Mouse (Mus musculus): ENCODE measurements at regions not wholly inside any gene's neighbourhood (a gene's known extent, or its start where the extent isn't known, plus 50 kb on each side); places are given as distances from the start of the nearest gene placed in this dataset.

GRCm38 (mm10) chr5:119944371-119944770 lies 111.9 kb downstream of the Tbx5 start:
- no peak for TF ChIP-seq CTCF (IDR thresholded peaks at IDR 0.05; ENCODE audit: low read depth)
- ATAC-seq (replicated peaks; ENCODE audit: low FRiP score, low read depth): no peak
- no peaks in the 10 kb centered on the region for H3K36me3 ChIP-seq (ENCODE audit: insufficient read depth, low read length)
- WGBS: 51% methylated on average over 10 of the region's 10 CpGs
- H3K9me3 ChIP-seq (replicated peaks; ENCODE audit: low read length): no peaks in the 10 kb centered on the region
- no peak for DNase-seq (ENCODE audit: low spot score)
- H3K27me3 ChIP-seq (ENCODE audit: insufficient read depth, low read length): no peaks in the 10 kb centered on the region
- no peak overlapping the region for H3K4me2 ChIP-seq (ENCODE audit: low read length)
- H3K9ac ChIP-seq (ENCODE audit: low read depth, low read length): no peak overlapping the region
- H3K4me3 ChIP-seq (replicated peaks; ENCODE audit: low read depth, low read length): no peak overlapping the region
- no peaks in the 10 kb centered on the region for H3K4me1 ChIP-seq (replicated peaks; ENCODE audit: insufficient read depth, low read length)
- no peak overlapping the region for H3K27ac ChIP-seq

GRCm38 (mm10) chr5:119948399-119948798 lies 115.9 kb downstream of the Tbx5 start:
- Histone ChIP-seq H3K36me3 (ENCODE audit: insufficient read depth, low read length) (no peaks in the 10 kb centered on the region), H3K4me2 (ENCODE audit: low read length) (no peak overlapping the region), H3K27me3 (ENCODE audit: insufficient read depth, low read length) (no peaks in the 10 kb centered on the region), H3K9ac (ENCODE audit: low read depth, low read length) (no peak overlapping the region), H3K4me1 (replicated peaks; ENCODE audit: insufficient read depth, low read length) (no peaks in the 10 kb centered on the region), H3K4me3 (replicated peaks; ENCODE audit: low read depth, low read length) (no peak overlapping the region), H3K27ac (no peak overlapping the region), H3K9me3 (replicated peaks; ENCODE audit: low read length) (no peaks in the 10 kb centered on the region)
- DNase-seq (ENCODE audit: low spot score) (no peak), ATAC-seq (replicated peaks; ENCODE audit: low FRiP score, low read depth) (no peak)
- no peak for TF ChIP-seq CTCF (IDR thresholded peaks at IDR 0.05; ENCODE audit: low read depth)
- 77% methylated on average over 4 of the region's 4 CpGs for WGBS

GRCm38 (mm10) chr5:119952085-119952484 lies 119.6 kb downstream of the Tbx5 start:
- no peaks in the 10 kb centered on the region for H3K9me3 ChIP-seq (replicated peaks; ENCODE audit: low read length)
- H3K9ac ChIP-seq (ENCODE audit: low read depth, low read length): no peak overlapping the region
- no peaks in the 10 kb centered on the region for H3K36me3 ChIP-seq (ENCODE audit: insufficient read depth, low read length)
- H3K4me2 ChIP-seq (ENCODE audit: low read length): no peak overlapping the region
- no peaks in the 10 kb centered on the region for H3K4me1 ChIP-seq (replicated peaks; ENCODE audit: insufficient read depth, low read length)
- no peak for DNase-seq (ENCODE audit: low spot score)
- H3K27me3 ChIP-seq (ENCODE audit: insufficient read depth, low read length): no peaks in the 10 kb centered on the region
- no peak for TF ChIP-seq CTCF (IDR thresholded peaks at IDR 0.05; ENCODE audit: low read depth)
- ATAC-seq (replicated peaks; ENCODE audit: low FRiP score, low read depth): no peak
- H3K4me3 ChIP-seq (replicated peaks; ENCODE audit: low read depth, low read length): no peak overlapping the region
- 89% methylated on average over 2 of the region's 2 CpGs for WGBS
- no peak overlapping the region for H3K27ac ChIP-seq

- H3K4me3 ChIP-seq (replicated peaks; ENCODE audit: low read depth, low read length): no peak overlapping the region
- H3K4me2 ChIP-seq (ENCODE audit: low read length): no peak overlapping the region
- DNase-seq (ENCODE audit: low spot score): peak; percentile 12
- no peaks in the 10 kb centered on the region for H3K4me1 ChIP-seq (replicated peaks; ENCODE audit: insufficient read depth, low read length)
- H3K36me3 ChIP-seq (ENCODE audit: insufficient read depth, low read length): no peaks in the 10 kb centered on the region
- 83% methylated on average over 5 of the region's 5 CpGs for WGBS
- no peak for ATAC-seq (replicated peaks; ENCODE audit: low FRiP score, low read depth)
- H3K9ac ChIP-seq (ENCODE audit: low read depth, low read length): no peak overlapping the region
- H3K27me3 ChIP-seq (ENCODE audit: insufficient read depth, low read length): no peaks in the 10 kb centered on the region
- no peak overlapping the region for H3K27ac ChIP-seq
- H3K9me3 ChIP-seq (replicated peaks; ENCODE audit: low read length): no peaks in the 10 kb centered on the region
- TF ChIP-seq CTCF (IDR thresholded peaks at IDR 0.05; ENCODE audit: low read depth): no peak
Observed at GRCm38 (mm10) chr5:119953189-119953588, 120.7 kb downstream of the Tbx5 start.

GRCm38 (mm10) chr5:119953811-119954566 lies 121.5 kb downstream of the Tbx5 start:
- TF ChIP-seq CTCF (IDR thresholded peaks at IDR 0.05; ENCODE audit: low read depth): no peak
- H3K4me2 ChIP-seq (ENCODE audit: low read length): no peak overlapping the region
- DNase-seq (ENCODE audit: low spot score) (no peak), ATAC-seq (replicated peaks; ENCODE audit: low FRiP score, low read depth) (no peak)
- H3K36me3 ChIP-seq (ENCODE audit: insufficient read depth, low read length): no peaks in the 10 kb centered on the region
- no peak overlapping the region for H3K27ac ChIP-seq
- no peaks in the 10 kb centered on the region for H3K27me3 ChIP-seq (ENCODE audit: insufficient read depth, low read length)
- no peak overlapping the region for H3K9ac ChIP-seq (ENCODE audit: low read depth, low read length)
- no peak overlapping the region for H3K4me3 ChIP-seq (replicated peaks; ENCODE audit: low read depth, low read length)
- WGBS: 40% methylated on average over 14 of the region's 14 CpGs
- H3K4me1 ChIP-seq (replicated peaks; ENCODE audit: insufficient read depth, low read length): no peaks in the 10 kb centered on the region
- no peaks in the 10 kb centered on the region for H3K9me3 ChIP-seq (replicated peaks; ENCODE audit: low read length)

GRCm38 (mm10) chr5:119958942-119959341 lies 126.5 kb downstream of the Tbx5 start:
- Histone ChIP-seq H3K27me3 (ENCODE audit: insufficient read depth, low read length) (no peaks in the 10 kb centered on the region), H3K4me1 (replicated peaks; ENCODE audit: insufficient read depth, low read length) (no peaks in the 10 kb centered on the region), H3K36me3 (ENCODE audit: insufficient read depth, low read length) (no peaks in the 10 kb centered on the region), H3K9me3 (replicated peaks; ENCODE audit: low read length) (no peaks in the 10 kb centered on the region), H3K27ac (no peak overlapping the region), H3K9ac (ENCODE audit: low read depth, low read length) (no peak overlapping the region), H3K4me2 (ENCODE audit: low read length) (peak overlapping the region; percentile 29; the same call in 1 of the 2 replicates), H3K4me3 (replicated peaks; ENCODE audit: low read depth, low read length) (no peak overlapping the region)
- ATAC-seq (replicated peaks; ENCODE audit: low FRiP score, low read depth) (no peak), DNase-seq (ENCODE audit: low spot score) (no peak)
- no peak for TF ChIP-seq CTCF (IDR thresholded peaks at IDR 0.05; ENCODE audit: low read depth)
- 9% methylated on average over 14 of the region's 14 CpGs for WGBS

- Histone ChIP-seq H3K4me2 (ENCODE audit: low read length) (no peak overlapping the region), H3K27me3 (ENCODE audit: insufficient read depth, low read length) (no peaks in the 10 kb centered on the region), H3K9ac (ENCODE audit: low read depth, low read length) (no peak overlapping the region), H3K9me3 (replicated peaks; ENCODE audit: low read length) (no peaks in the 10 kb centered on the region), H3K4me1 (replicated peaks; ENCODE audit: insufficient read depth, low read length) (no peaks in the 10 kb centered on the region), H3K27ac (no peak overlapping the region), H3K4me3 (replicated peaks; ENCODE audit: low read depth, low read length) (no peak overlapping the region), H3K36me3 (ENCODE audit: insufficient read depth, low read length) (no peaks in the 10 kb centered on the region)
- ATAC-seq (replicated peaks; ENCODE audit: low FRiP score, low read depth) (no peak), DNase-seq (ENCODE audit: low spot score) (no peak)
- no peak for TF ChIP-seq CTCF (IDR thresholded peaks at IDR 0.05; ENCODE audit: low read depth)
- WGBS: 53% methylated on average over 3 of the region's 3 CpGs
Observed at GRCm38 (mm10) chr5:119964751-119965150, 132.3 kb downstream of the Tbx5 start.

All from kidney, postnatal 0 days (tissue).